Mouse (Mus musculus): ENCODE measurements around the gene Sema4f. TPM values are rescaled to one million over a fixed set of nuclear protein-coding genes. Genes with fewer than 3 reads are reported as not detected.
A peak's percentile ranks its signal among the peaks of the same experiment; 100 is the strongest.

Sema4f gene
- total and polyA plus RNA-seq, 2 experiments from 2014 or later: not detected

DNA sequence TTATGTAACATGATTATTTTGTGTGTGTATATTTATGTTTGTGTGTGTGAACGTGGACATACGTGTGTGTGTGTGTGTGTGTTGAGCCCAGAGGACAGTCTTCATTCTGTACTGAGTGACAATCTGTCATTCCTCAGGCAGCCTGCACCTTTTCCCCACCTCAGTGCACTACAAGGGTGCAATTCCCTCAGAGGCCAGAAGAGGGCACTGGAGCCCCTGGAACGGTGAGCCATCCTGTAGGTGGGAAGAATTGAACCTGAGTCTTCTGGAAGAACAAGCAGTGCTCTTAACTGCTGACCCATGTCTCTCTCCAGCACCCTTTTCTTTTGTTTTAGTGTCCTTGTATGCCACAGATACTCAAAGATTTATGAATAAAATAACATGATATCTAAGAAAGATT is 23.7 kb downstream of the Sema4f start:
- no peaks in the 10 kb centered on the region for H3K36me3 ChIP-seq (replicated peaks; ENCODE audit: control insufficient read depth, insufficient read depth, low read length)
- 0 out of 2 replicates have a peak, but pooled peaks cover 2% of the 10 kb centered on the region for H3K27me3 ChIP-seq (ENCODE audit: control insufficient read depth, insufficient read depth, low read length)
- no peaks in the 10 kb centered on the region for H3K9me3 ChIP-seq (replicated peaks; ENCODE audit: control insufficient read depth, low read length)
- WGBS: 19% methylated on average over 3 of the region's 3 CpGs
- H3K4me3 ChIP-seq (ENCODE audit: low read depth, low read length): no peak overlapping the region
- ATAC-seq (ENCODE audit: insufficient read depth, low read depth): no peak
- TF ChIP-seq CTCF (IDR thresholded peaks at IDR 0.05; ENCODE audit: low read depth): peak; percentile 71
- TF ChIP-seq EP300 (IDR thresholded peaks at IDR 0.05; ENCODE audit: low read depth): no peak
- 0 out of 2 replicates have a peak, but pooled peaks cover 6% of the 10 kb centered on the region for H3K4me1 ChIP-seq (ENCODE audit: control insufficient read depth, insufficient read depth)
- no peak overlapping the region for H3K9ac ChIP-seq (replicated peaks; ENCODE audit: low read depth, low read length)
- no peak overlapping the region for H3K27ac ChIP-seq (ENCODE audit: low read depth)
- no peak for DNase-seq (ENCODE audit: low spot score)
- H3K4me2 ChIP-seq (ENCODE audit: low read depth, low read length): no peak overlapping the region

DNA sequence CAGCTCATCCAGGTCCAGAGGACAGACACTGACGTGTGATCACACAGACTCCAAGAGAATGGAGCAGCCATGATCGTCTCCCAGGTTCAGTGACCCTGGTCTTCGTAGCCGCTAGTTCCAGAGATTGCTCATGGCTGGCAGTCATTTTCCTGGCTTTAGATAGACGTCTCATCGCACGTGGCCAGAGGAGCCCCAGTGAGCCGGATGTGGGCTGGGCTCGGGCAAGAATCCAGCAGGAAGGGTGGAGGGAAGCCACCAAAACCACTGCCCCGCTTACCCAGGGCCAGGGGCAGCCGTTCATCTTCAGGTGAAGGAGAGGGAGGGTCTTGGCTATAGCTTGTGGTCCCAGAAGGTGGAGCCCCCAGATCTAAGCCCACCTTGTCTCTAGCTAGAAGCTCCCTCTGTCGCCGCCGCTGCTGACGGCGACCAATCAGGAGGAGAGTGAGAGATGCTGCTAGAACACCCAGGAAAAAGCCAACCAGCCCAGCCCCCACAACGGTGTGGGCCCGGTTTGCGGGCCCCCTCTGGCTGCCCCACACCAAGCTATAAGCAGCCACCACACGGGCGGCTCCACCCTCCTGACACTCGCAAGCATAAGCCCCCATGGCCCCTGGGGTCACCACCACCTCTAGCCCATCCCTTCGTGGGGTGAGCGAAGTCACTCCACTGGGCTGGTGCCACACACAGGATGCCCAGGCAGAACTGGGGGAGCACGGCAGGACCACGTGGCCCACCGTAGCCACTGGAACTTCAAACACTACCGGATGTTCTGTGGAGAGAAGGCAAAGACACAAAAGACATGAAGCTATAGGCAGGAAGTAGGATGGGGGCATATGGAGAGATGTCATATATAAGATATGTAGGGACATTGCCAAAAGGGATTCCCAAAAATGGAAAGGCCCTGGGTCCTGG is 26.0 kb downstream of the Sema4f start:
- Histone ChIP-seq H3K27ac (ENCODE audit: low read depth) (no peak overlapping the region), H3K4me2 (ENCODE audit: low read depth, low read length) (no peak overlapping the region; the same call in 1 of the 2 replicates), H3K27me3 (ENCODE audit: control insufficient read depth, insufficient read depth, low read length) (0 out of 2 replicates have a peak, but pooled peaks cover 2% of the 10 kb centered on the region), H3K36me3 (replicated peaks; ENCODE audit: control insufficient read depth, insufficient read depth, low read length) (no peaks in the 10 kb centered on the region), H3K4me1 (ENCODE audit: control insufficient read depth, insufficient read depth) (0 out of 2 replicates have a peak, but pooled peaks cover 6% of the 10 kb centered on the region), H3K9me3 (replicated peaks; ENCODE audit: control insufficient read depth, low read length) (no peaks in the 10 kb centered on the region), H3K9ac (replicated peaks; ENCODE audit: low read depth, low read length) (no peak overlapping the region), H3K4me3 (ENCODE audit: low read depth, low read length) (no peak overlapping the region)
- TF ChIP-seq CTCF (IDR thresholded peaks at IDR 0.05; ENCODE audit: low read depth) (no peak), EP300 (IDR thresholded peaks at IDR 0.05; ENCODE audit: low read depth) (no peak)
- WGBS: 65% methylated on average over 28 of the region's 28 CpGs
- ATAC-seq (ENCODE audit: insufficient read depth, low read depth) (no peak), DNase-seq (ENCODE audit: low spot score) (no peak)

DNA sequence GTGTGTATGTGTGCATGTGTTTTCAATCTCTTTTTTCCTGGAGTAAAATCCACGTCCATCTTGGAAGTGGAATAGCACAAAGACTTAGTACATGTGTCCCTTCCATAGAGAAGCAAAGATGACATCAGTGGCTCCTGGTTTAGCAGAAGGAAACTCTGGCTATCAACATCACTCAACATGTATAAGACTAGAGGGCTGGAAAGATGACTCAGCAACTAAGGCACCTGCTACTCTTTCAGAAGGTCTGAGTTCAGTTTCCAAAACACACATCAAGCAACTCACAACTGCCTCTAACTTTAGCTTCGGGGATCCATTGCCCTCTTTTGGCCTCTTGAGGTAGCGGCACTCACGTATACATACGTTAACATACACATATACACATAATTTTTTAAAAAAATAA is 28.3 kb downstream of the Sema4f start:
- TF ChIP-seq EP300 (IDR thresholded peaks at IDR 0.05; ENCODE audit: low read depth): no peak
- TF ChIP-seq CTCF (IDR thresholded peaks at IDR 0.05; ENCODE audit: low read depth): no peak
- ATAC-seq (ENCODE audit: insufficient read depth, low read depth) (no peak), DNase-seq (ENCODE audit: low spot score) (no peak)
- Histone ChIP-seq H3K4me1 (ENCODE audit: control insufficient read depth, insufficient read depth) (0 out of 2 replicates have a peak, but pooled peaks cover 6% of the 10 kb centered on the region), H3K27ac (ENCODE audit: low read depth) (no peak overlapping the region), H3K4me2 (ENCODE audit: low read depth, low read length) (no peak overlapping the region), H3K9me3 (replicated peaks; ENCODE audit: control insufficient read depth, low read length) (no peaks in the 10 kb centered on the region), H3K36me3 (replicated peaks; ENCODE audit: control insufficient read depth, insufficient read depth, low read length) (no peaks in the 10 kb centered on the region), H3K4me3 (ENCODE audit: low read depth, low read length) (no peak overlapping the region), H3K9ac (replicated peaks; ENCODE audit: low read depth, low read length) (no peak overlapping the region), H3K27me3 (ENCODE audit: control insufficient read depth, insufficient read depth, low read length) (no peaks in the 10 kb centered on the region)
- WGBS: 81% methylated on average over 5 of the region's 5 CpGs

DNA sequence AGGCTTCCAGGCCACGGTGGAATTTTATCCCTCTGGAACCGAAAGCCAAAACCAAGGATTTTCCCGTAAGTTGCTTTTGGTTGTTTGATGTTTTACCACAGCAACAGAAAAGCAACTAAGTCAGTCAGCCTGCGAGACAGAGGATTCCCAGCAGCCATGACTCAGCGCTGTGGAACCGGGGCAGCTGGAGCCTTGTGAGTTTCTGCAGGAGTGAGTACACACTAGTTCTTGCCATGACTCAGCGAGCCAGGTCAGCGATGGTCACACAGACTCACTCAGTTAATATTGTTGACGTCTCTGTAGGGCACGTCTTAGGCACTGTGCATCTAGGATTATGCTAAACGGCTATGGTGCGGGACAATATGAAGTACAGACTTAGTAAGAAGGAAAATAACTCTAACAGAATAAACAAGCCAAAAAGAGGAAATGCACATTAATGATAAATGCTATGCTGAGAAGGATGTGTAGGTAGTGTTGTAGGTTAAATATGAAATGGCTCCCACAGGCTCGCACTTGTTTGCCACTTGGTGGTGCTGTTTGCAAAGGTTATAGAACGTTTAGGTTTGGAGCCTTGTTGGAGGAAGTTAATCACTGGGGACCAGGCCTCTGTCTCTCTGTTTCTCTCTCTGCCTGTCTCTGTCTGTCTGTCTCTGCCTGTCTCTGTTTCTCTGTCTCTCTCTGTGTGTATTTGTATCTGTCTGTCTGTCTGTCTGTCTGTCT is 30.3 kb downstream of the Sema4f start:
- H3K36me3 ChIP-seq (replicated peaks; ENCODE audit: control insufficient read depth, insufficient read depth, low read length): no peaks in the 10 kb centered on the region
- H3K27me3 ChIP-seq (ENCODE audit: control insufficient read depth, insufficient read depth, low read length): no peaks in the 10 kb centered on the region
- TF ChIP-seq CTCF (IDR thresholded peaks at IDR 0.05; ENCODE audit: low read depth): peak; percentile 60
- no peak for TF ChIP-seq EP300 (IDR thresholded peaks at IDR 0.05; ENCODE audit: low read depth)
- no peaks in the 10 kb centered on the region for H3K9me3 ChIP-seq (replicated peaks; ENCODE audit: control insufficient read depth, low read length)
- WGBS: 60% methylated on average over 14 of the region's 14 CpGs
- H3K4me3 ChIP-seq (ENCODE audit: low read depth, low read length): no peak overlapping the region
- H3K9ac ChIP-seq (replicated peaks; ENCODE audit: low read depth, low read length): no peak overlapping the region
- ATAC-seq (ENCODE audit: insufficient read depth, low read depth) (no peak), DNase-seq (ENCODE audit: low spot score) (peak; percentile 28)
- no peak overlapping the region for H3K4me2 ChIP-seq (ENCODE audit: low read depth, low read length)
- 0 out of 2 replicates have a peak, but pooled peaks cover 6% of the 10 kb centered on the region for H3K4me1 ChIP-seq (ENCODE audit: control insufficient read depth, insufficient read depth)
- no peak overlapping the region for H3K27ac ChIP-seq (ENCODE audit: low read depth)

DNA sequence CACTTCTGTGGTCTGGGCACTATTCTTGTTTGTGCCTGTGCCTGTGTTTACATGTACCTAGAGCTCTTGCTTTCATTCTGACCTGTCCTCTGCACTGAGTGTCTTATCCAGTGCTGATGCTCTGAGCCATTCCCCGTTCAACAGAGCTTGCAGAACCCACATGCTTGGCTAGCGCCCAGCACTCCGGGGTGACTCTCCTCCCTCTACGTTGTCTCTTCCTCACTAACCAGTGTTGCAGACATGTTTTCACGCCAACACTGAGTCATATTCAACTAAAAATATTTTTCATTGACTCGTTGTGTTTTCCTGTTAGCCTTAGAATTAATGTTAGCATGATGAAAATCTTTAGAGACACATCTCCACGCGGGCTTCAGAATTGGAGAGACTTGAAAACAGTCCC is 31.5 kb downstream of the Sema4f start:
- TF ChIP-seq EP300 (IDR thresholded peaks at IDR 0.05; ENCODE audit: low read depth) (no peak), CTCF (IDR thresholded peaks at IDR 0.05; ENCODE audit: low read depth) (no peak)
- Histone ChIP-seq H3K36me3 (replicated peaks; ENCODE audit: control insufficient read depth, insufficient read depth, low read length) (no peaks in the 10 kb centered on the region), H3K4me2 (ENCODE audit: low read depth, low read length) (no peak overlapping the region), H3K4me1 (ENCODE audit: control insufficient read depth, insufficient read depth) (0 out of 2 replicates have a peak, but pooled peaks cover under 1% of the 10 kb centered on the region), H3K27me3 (ENCODE audit: control insufficient read depth, insufficient read depth, low read length) (no peaks in the 10 kb centered on the region), H3K9me3 (replicated peaks; ENCODE audit: control insufficient read depth, low read length) (no peaks in the 10 kb centered on the region), H3K27ac (ENCODE audit: low read depth) (no peak overlapping the region), H3K9ac (replicated peaks; ENCODE audit: low read depth, low read length) (no peak overlapping the region), H3K4me3 (ENCODE audit: low read depth, low read length) (no peak overlapping the region)
- WGBS: 51% methylated on average over 8 of the region's 8 CpGs
- DNase-seq (ENCODE audit: low spot score): no peak
- ATAC-seq (ENCODE audit: insufficient read depth, low read depth): no peak

Data from heart, postnatal 0 days (tissue).